Mouse (Mus musculus) heart, postnatal 0 days (tissue): ENCODE results near the gene Cpox. TPM values are rescaled to one million over a fixed set of nuclear protein-coding genes. Genes with fewer than 3 reads are reported as not detected.

Experiments used
- ATAC-seq: fragments of 200-750 bp; cut with Nextera tagmentation; 2 replicates; pipeline ENCODE4 v1.8.0; 2017; ENCODE audit warnings: low read depth, moderate number of reproducible peaks, moderate library complexity; ENCODE audit not compliant: insufficient read depth
- DNase-seq: peaks from one replicate; pipeline ENCODE4 v3.0.0-alpha.2; 2016; ENCODE audit warnings: low spot score
- H3K27ac ChIP-seq: fragments of 300-500 bp; sonication (generic); 2 replicates; pipeline ENCODE4 v1.5.1; 2014; ENCODE audit warnings: low read depth, mild to moderate bottlenecking
- H3K27me3 ChIP-seq: fragments of 300-500 bp; sonication (generic); 2 replicates; pipeline ENCODE4 v1.6.1; 2014; ENCODE audit warnings: low read length, mixed read lengths; ENCODE audit not compliant: control insufficient read depth, insufficient read depth
- H3K36me3 ChIP-seq: fragments of 300-500 bp; sonication (generic); replicated peaks from 2 replicates; pipeline ENCODE4 v1.6.1; 2014; ENCODE audit warnings: low read length, mixed read lengths; ENCODE audit not compliant: control insufficient read depth, insufficient read depth
- H3K4me1 ChIP-seq: fragments of 300-500 bp; sonication (generic); 2 replicates; pipeline ENCODE4 v1.6.1; 2014; ENCODE audit warnings: antibody characterized with exemption; ENCODE audit not compliant: control insufficient read depth, insufficient read depth
- H3K4me2 ChIP-seq: fragments of 300-500 bp; sonication (generic); 2 replicates; pipeline ENCODE4 v1.6.1; 2014; ENCODE audit warnings: low read depth, mild to moderate bottlenecking, low read length, moderate library complexity
- H3K4me3 ChIP-seq: fragments of 300-500 bp; sonication (generic); 2 replicates; pipeline ENCODE4 v1.5.1; 2014; ENCODE audit warnings: low read depth, low read length
- H3K9ac ChIP-seq: fragments of 300-500 bp; sonication (generic); replicated peaks from 2 replicates; pipeline ENCODE4 v1.6.1; 2014; ENCODE audit warnings: low read depth, low read length, mixed read lengths
- H3K9me3 ChIP-seq: fragments of 300-500 bp; sonication (generic); replicated peaks from 2 replicates; pipeline ENCODE4 v1.6.1; 2016; ENCODE audit warnings: low read length; ENCODE audit not compliant: control insufficient read depth
- CTCF ChIP-seq: IDR thresholded peaks from 2 replicates; pipeline ENCODE4 v1.5.1; 2016; ENCODE audit warnings: antibody characterized with exemption, control low read depth, low read depth
- EP300 ChIP-seq: IDR thresholded peaks from 2 replicates; pipeline ENCODE4 v1.6.1; 2016; ENCODE audit warnings: antibody characterized with exemption, low read depth
- WGBS: fragments of 180-500 bp; shearing (Covaris S2); extraction: QIAGEN DNeasy Blood & Tissue Kit; methylation state at CpG from one replicate; pipeline ENCODE4 v1.1.7; 2014; 5-methylcytosine and 5-hydroxymethylcytosine counted together
- polyA plus RNA-seq: library from polyadenylated mRNA; unstranded; fragments of >200 nt; fragmentation: Nextera tagmentation; extraction: Ambion mirVana; gene quantifications from 2 replicates; pipeline ENCODE4 v1.2.1, GENCODE M21; 2015
- total RNA-seq: library from RNA; depleted of rRNA; stranded (reverse); fragments of >200 nt; gene quantifications from 2 replicates; pipeline ENCODE4 v1.2.3, GENCODE M21; 2014; ENCODE audit warnings: low replicate concordance

Cpox gene
- total and polyA plus RNA-seq, 2 experiments from 2014 or later, result 15.4 to 27.4 TPM

- Histone ChIP-seq H3K27me3 (no peaks in the 10 kb centered on the region), H3K27ac (no peak overlapping the region), H3K9me3 (no peaks in the 10 kb centered on the region), H3K36me3 (no peaks in the 10 kb centered on the region), H3K4me3 (no peak overlapping the region), H3K4me2 (no peak overlapping the region), H3K9ac (no peak overlapping the region), H3K4me1 (no peaks in the 10 kb centered on the region)
- no peak for DNase-seq
- TF ChIP-seq CTCF, result no peak
- no peak for TF ChIP-seq EP300
- WGBS, result 94% methylated on average over 2 of the region's 2 CpGs
- no peak for ATAC-seq
Observed at GRCm38 (mm10) chr16:58628336-58628680, 41.8 kb upstream of the Cpox start.

- no peak for ATAC-seq
Observed at GRCm38 (mm10) chr16:58628968-58629367, 41.1 kb upstream of the Cpox start.

GRCm38 (mm10) chr16:58629736-58630135, 40.4 kb upstream of the Cpox start:
- H3K4me2 ChIP-seq, result no peak overlapping the region
- no peak overlapping the region for H3K27ac ChIP-seq
- WGBS, result 43% methylated on average over 2 of the region's 2 CpGs
- H3K27me3 ChIP-seq, result no peaks in the 10 kb centered on the region
- H3K4me1 ChIP-seq, result no peaks in the 10 kb centered on the region
- DNase-seq, result no peak
- no peak overlapping the region for H3K4me3 ChIP-seq
- no peak for ATAC-seq
- no peaks in the 10 kb centered on the region for H3K9me3 ChIP-seq
- no peak overlapping the region for H3K9ac ChIP-seq
- no peaks in the 10 kb centered on the region for H3K36me3 ChIP-seq
- TF ChIP-seq CTCF (no peak), EP300 (no peak)

More at GRCm38 (mm10) chr16:58628968-58629367, 41.1 kb upstream of the Cpox start:
- DNase-seq, result no peak
- Histone ChIP-seq H3K4me1 (no peaks in the 10 kb centered on the region), H3K27ac (no peak overlapping the region), H3K27me3 (no peaks in the 10 kb centered on the region), H3K4me2 (no peak overlapping the region), H3K36me3 (no peaks in the 10 kb centered on the region), H3K9me3 (no peaks in the 10 kb centered on the region), H3K4me3 (no peak overlapping the region), H3K9ac (no peak overlapping the region)
- TF ChIP-seq EP300 (no peak), CTCF (no peak)
- WGBS, result 78% methylated on average over 5 of the region's 5 CpGs

GRCm38 (mm10) chr16:58635866-58636265, 34.2 kb upstream of the Cpox start:
- no peak overlapping the region for H3K4me2 ChIP-seq
- H3K4me3 ChIP-seq, result no peak overlapping the region
- ATAC-seq (no peak), DNase-seq (no peak)
- TF ChIP-seq CTCF (no peak), EP300 (no peak)
- H3K9me3 ChIP-seq, result no peaks in the 10 kb centered on the region
- no peak overlapping the region for H3K27ac ChIP-seq
- 57% methylated on average over 2 of the region's 2 CpGs for WGBS
- H3K4me1 ChIP-seq, result no peaks in the 10 kb centered on the region
- no peak overlapping the region for H3K9ac ChIP-seq
- H3K36me3 ChIP-seq, result no peaks in the 10 kb centered on the region
- no peaks in the 10 kb centered on the region for H3K27me3 ChIP-seq

GRCm38 (mm10) chr16:58637448-58637847, 32.6 kb upstream of the Cpox start:
- no peak overlapping the region for H3K4me2 ChIP-seq
- no peak for ATAC-seq
- no peak overlapping the region for H3K4me3 ChIP-seq

DNA sequence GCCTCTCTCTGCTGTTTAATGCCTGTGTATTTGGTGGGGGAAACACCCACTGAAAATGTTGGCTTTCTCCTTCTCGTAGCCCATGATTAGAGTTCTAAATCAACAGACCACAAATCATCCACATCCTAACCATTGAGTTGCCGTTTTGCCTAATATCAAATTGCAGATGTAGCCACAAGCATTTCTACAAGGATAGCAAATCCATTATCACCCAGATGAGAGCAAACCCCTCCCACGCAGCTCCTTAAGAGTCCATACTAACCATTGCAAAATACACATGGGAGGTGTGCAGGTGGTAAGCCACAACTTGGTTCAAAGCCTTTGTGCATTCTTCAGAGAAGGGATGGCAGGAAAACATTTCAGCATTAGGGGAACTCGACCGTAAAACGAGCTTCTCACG, 32.1 kb upstream of the Cpox start:
- WGBS, result 80% methylated on average over 7 of the region's 7 CpGs
- Histone ChIP-seq H3K4me2 (no peak overlapping the region), H3K9ac (no peak overlapping the region), H3K36me3 (no peaks in the 10 kb centered on the region), H3K27ac (no peak overlapping the region), H3K27me3 (no peaks in the 10 kb centered on the region), H3K4me1 (no peaks in the 10 kb centered on the region), H3K9me3 (no peaks in the 10 kb centered on the region), H3K4me3 (no peak overlapping the region)
- ATAC-seq, result no peak
- no peak for DNase-seq
- TF ChIP-seq CTCF (no peak), EP300 (no peak)

More at GRCm38 (mm10) chr16:58637448-58637847, 32.6 kb upstream of the Cpox start:
- H3K9me3 ChIP-seq, result no peaks in the 10 kb centered on the region
- H3K27me3 ChIP-seq, result no peaks in the 10 kb centered on the region
- no peak overlapping the region for H3K9ac ChIP-seq
- H3K27ac ChIP-seq, result no peak overlapping the region
- TF ChIP-seq EP300, result no peak
- no peak for TF ChIP-seq CTCF
- WGBS, result 79% methylated on average over 4 of the region's 4 CpGs
- no peak for DNase-seq
- no peaks in the 10 kb centered on the region for H3K4me1 ChIP-seq
- H3K36me3 ChIP-seq, result no peaks in the 10 kb centered on the region
